Mouse (Mus musculus) midbrain, embryonic 10.5 days (tissue): ENCODE results near the gene Tmem174. TPM values are rescaled to one million over a fixed set of nuclear protein-coding genes. Genes with fewer than 3 reads are reported as not detected.

Experiments used
- DNase-seq: peaks from one replicate; pipeline ENCODE4 v3.0.0-alpha.2; 2017; ENCODE audit warnings: low spot score
- H3K27ac ChIP-seq: fragments of 300-500 bp; sonication (generic); replicated peaks from 2 replicates; pipeline ENCODE4 v1.5.1; 2016; ENCODE audit warnings: mild to moderate bottlenecking
- H3K27me3 ChIP-seq: fragments of 300-500 bp; sonication (generic); 2 replicates; pipeline ENCODE4 v1.6.1; 2016; ENCODE audit warnings: low read depth, mild to moderate bottlenecking; ENCODE audit not compliant: poor library complexity, severe bottlenecking
- H3K36me3 ChIP-seq: fragments of 300-500 bp; sonication (generic); 2 replicates; pipeline ENCODE4 v1.6.1; 2016; ENCODE audit warnings: mild to moderate bottlenecking, moderate library complexity
- H3K4me1 ChIP-seq: fragments of 300-500 bp; sonication (generic); 2 replicates; pipeline ENCODE4 v1.6.1; 2016
- H3K4me3 ChIP-seq: fragments of 300-500 bp; sonication (generic); 2 replicates; pipeline ENCODE4 v1.5.1; 2016; ENCODE audit warnings: mild to moderate bottlenecking, moderate library complexity
- H3K9me3 ChIP-seq: fragments of 300-500 bp; sonication (generic); replicated peaks from 2 replicates; pipeline ENCODE4 v1.6.1; 2016; ENCODE audit warnings: mild to moderate bottlenecking
- WGBS: fragments of 180-500 bp; shearing (Covaris S2); methylation state at CpG from one replicate; pipeline ENCODE4 v1.1.7; 2016; 5-methylcytosine and 5-hydroxymethylcytosine counted together
- polyA plus RNA-seq: library from polyadenylated mRNA; unstranded; fragments of >200 nt; fragmentation: Nextera tagmentation; extraction: Ambion mirVana; gene quantifications from 2 replicates; pipeline ENCODE4 v1.2.1, GENCODE M21; 2016

Gene Tmem174
- 0.05 TPM in 1 of 2 replicates, not detected in the other for polyA plus RNA-seq

DNA sequence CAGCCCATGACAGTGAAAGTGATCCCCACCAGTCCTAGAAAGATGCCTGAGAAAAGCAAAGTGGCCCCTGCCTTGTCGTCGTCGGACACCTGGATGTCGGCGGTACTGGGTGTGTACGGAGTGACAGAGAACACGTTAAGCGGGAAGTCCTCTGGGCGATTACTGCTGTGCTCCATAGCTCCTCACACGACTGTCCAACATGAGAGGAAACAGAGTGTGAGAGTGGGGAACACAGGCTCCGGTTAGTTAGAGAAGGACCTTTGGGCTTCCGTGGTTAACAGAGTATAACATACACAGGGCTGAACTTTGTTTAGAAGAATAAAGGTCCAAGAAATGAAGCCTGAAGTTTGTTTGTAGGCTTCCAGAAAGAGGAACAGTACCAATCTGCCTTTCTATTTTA is at the start of gene Tmem174:
Tmem174 (minus strand) TSS at position 266 of the 400 bp plus-strand sequence.
- no peaks in the 10 kb centered on the region for H3K4me1 ChIP-seq
- H3K4me3 ChIP-seq = no peak within 1 kb of the TSS
- H3K27ac ChIP-seq = no peak within 1 kb of the TSS
- DNase-seq = no peak
- 0 out of 2 replicates have a peak, but pooled peaks cover 11% of the 10 kb centered on the region for H3K27me3 ChIP-seq
- H3K36me3 ChIP-seq = no peaks in the 10 kb centered on the region
- no peaks in the 10 kb centered on the region for H3K9me3 ChIP-seq
- 91% methylated on average over 12 of the region's 12 CpGs for WGBS

DNA sequence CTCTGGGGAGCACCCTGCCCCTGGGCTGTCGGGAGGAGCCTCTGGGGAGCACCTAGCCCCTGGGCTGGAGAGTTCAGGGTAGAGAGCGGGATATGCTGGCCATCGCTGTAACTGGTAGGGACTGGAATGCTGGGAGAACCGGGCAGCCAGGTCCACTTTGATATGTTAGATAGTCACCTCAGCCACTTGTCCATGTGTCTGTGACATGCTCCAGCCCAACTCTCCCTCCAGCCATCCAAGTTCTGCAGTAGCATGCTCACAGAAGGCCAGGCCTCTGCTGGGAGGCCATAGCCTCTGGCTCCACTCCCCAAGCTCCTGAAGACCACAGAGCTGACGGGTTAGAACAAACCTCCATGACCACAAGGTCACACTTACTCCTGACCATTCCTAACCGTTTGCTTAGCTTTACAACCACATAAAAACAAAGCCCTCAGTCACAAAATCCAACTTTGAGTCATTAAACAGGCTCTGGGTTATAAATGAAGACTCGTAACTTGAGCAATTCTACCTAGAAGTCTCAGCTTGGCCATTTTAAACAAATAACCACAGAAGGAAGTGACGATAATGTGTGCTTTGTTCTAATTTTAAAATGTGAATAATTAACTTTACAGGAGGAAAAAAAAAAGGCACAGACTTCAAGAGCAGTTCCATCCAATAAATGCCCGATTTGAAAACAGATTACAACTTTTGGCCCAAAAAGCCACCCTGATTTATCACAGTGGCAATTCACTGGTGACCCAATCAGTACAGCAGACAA is 47.1 kb upstream of the Tmem174 start:
- DNase-seq = no peak
- WGBS = 87% methylated on average over 9 of the region's 9 CpGs
- no peak overlapping the region for H3K27ac ChIP-seq
- H3K9me3 ChIP-seq = no peaks in the 10 kb centered on the region
- no peak overlapping the region for H3K4me3 ChIP-seq
- no peaks in the 10 kb centered on the region for H3K27me3 ChIP-seq
- peaks cover 16% of the 10 kb centered on the region for H3K4me1 ChIP-seq
- H3K36me3 ChIP-seq = no peaks in the 10 kb centered on the region

DNA sequence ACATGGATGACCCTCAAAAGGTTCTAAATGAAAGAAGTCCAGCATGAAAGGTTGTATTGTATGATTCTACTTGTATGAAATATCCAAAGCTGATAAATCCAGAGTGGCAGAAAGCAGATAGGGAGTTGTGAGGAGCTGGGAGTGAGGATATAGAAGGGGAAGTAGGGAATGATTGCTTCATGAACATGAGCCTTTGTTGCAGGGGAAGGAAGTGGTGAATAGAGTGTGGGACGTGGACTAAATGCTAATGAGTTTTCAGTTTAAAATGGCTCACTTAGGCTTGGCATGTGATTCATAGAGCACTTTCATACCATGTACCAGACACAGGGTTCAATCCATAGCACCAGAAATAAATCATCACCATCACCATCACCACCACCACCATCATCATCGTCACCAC is 46.2 kb upstream of the Tmem174 start:
- H3K4me3 ChIP-seq = no peak overlapping the region
- peaks cover 16% of the 10 kb centered on the region for H3K4me1 ChIP-seq
- no peaks in the 10 kb centered on the region for H3K36me3 ChIP-seq
- H3K27ac ChIP-seq = no peak overlapping the region
- no peaks in the 10 kb centered on the region for H3K9me3 ChIP-seq
- DNase-seq = no peak
- H3K27me3 ChIP-seq = no peaks in the 10 kb centered on the region
- 93% methylated on average over 2 of the region's 2 CpGs for WGBS

DNA sequence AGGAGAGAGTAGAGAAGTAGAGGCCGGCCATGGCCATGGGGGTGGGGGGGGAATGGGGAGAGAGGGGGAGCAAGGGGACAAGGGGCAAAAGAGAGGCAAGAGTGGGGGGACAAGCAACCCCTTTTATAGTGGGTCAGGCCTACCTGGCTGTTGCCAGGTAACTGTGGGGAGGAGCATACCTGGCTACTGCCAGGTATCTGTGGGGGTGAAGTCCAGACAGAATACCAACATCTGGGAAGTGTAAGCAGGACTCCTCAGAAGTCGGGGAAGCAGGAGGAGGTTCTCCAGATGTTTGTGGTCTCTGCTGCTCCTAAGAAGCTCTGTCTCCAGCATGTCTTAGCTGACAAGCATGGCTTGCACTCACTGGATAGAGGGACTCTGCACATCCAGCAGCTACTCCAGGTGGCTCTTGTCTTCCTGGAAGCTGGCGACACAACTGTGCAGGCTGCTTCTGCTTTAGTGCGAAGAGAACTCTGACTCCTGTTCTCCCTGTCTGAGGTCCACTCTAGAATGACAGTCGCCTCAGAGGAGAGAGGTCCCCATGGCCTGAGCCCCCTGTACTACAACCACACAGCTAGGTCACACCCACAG is 43.4 kb upstream of the Tmem174 start:
- Histone ChIP-seq H3K36me3 (no peaks in the 10 kb centered on the region), H3K27ac (no peak overlapping the region), H3K9me3 (no peaks in the 10 kb centered on the region), H3K27me3 (no peaks in the 10 kb centered on the region), H3K4me3 (no peak overlapping the region), H3K4me1 (peaks cover 6% of the 10 kb centered on the region; the same call in 1 of the 2 replicates)
- WGBS = 91% methylated on average over 5 of the region's 5 CpGs
- DNase-seq = no peak

DNA sequence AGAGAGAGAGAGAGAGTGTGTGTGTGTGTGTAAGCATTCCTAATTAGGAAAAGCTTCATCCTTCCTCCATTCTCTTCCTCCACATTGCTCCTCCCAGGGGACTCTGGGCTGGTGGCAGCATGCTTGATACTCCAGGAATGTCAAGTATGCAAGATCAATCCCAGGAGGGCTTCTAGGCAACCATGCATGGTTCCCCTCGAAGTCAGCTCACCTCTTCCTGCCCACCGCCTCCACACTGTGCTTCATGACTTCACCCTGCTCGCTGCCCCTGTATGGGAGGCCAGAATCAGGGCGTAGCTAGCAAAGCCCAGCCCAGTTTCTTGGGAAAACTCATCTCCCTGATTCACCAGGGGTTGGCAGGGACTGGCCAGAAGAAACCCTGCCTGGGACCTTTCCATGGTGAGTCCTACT is 42.4 kb upstream of the Tmem174 start:
- no peak for DNase-seq
- Histone ChIP-seq H3K36me3 (no peaks in the 10 kb centered on the region), H3K27ac (no peak overlapping the region), H3K4me3 (no peak overlapping the region), H3K27me3 (no peaks in the 10 kb centered on the region), H3K4me1 (peaks cover 6% of the 10 kb centered on the region; the same call in 1 of the 2 replicates), H3K9me3 (no peaks in the 10 kb centered on the region)
- WGBS = 53% methylated on average over 4 of the region's 4 CpGs

DNA sequence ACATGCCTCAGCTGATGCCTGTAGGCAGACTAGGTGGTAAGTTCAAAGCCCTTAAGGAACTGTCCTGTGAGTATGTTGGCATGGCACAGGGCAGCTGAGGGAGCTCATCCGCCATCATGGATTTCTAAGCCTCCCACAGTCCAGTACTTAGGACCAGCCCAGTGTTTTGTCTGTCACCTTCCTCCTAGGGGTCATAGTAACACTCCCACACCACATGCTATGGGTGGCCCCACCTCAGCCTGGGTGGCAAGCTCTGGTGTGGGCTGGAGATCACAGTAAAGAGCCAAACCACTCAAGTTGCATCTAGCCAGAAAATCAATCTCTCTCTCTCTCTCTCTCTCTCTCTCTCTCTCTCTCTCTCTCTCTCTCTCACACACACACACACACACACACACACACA is 42.0 kb upstream of the Tmem174 start:
- no peak overlapping the region for H3K4me3 ChIP-seq
- H3K27ac ChIP-seq = no peak overlapping the region
- no peak for DNase-seq
- no peaks in the 10 kb centered on the region for H3K36me3 ChIP-seq
- no peaks in the 10 kb centered on the region for H3K27me3 ChIP-seq
- WGBS = 79% methylated on average over 1 of the region's 1 CpGs
- peaks cover 6% of the 10 kb centered on the region; the same call in 1 of the 2 replicates for H3K4me1 ChIP-seq
- H3K9me3 ChIP-seq = no peaks in the 10 kb centered on the region

DNA sequence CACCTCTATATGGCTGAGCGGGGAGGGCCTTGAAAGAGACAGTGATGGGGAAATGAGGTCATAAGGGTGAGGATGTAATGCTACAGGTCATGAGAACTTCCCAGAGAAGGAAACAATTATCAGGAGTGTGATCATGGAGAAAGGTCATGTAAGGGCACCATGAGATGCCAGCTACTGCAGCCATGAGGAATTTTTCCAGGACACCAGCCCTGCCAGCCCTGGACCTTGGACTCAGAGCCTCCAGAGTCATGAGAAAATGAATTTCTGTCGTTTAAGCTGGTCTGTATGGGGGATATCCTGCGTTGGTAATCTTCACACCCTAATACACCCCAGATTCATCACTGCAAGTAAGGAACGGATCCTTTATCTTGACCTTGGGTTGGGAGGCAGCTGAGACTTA is 36.7 kb upstream of the Tmem174 start:
- Histone ChIP-seq H3K9me3 (no peaks in the 10 kb centered on the region), H3K4me1 (no peaks in the 10 kb centered on the region), H3K27ac (no peak overlapping the region), H3K4me3 (no peak overlapping the region), H3K27me3 (no peaks in the 10 kb centered on the region), H3K36me3 (no peaks in the 10 kb centered on the region)
- no peak for DNase-seq
- WGBS = 86% methylated on average over 4 of the region's 4 CpGs

DNA sequence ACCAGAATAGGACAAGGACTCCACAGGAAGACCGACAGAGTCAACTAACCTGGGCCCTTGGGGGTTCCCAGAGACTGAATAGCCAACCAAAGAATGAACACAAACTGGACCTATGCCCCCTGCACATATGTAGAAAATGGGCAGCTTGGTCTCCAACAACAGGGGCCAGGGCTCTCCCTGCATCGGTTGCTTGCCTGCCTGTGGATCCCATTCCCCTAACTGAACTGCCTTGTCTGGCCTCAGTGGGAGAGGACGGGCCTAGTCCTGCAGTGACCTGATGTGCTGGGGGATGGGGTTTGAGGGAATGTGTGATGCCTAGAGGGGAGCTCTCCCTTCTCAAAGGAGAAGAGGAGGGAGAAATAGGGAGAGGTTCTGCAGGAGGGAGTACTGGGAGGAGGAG is 32.1 kb upstream of the Tmem174 start:
- no peak overlapping the region for H3K4me3 ChIP-seq
- no peak overlapping the region for H3K27ac ChIP-seq
- H3K36me3 ChIP-seq = no peaks in the 10 kb centered on the region
- H3K4me1 ChIP-seq = no peaks in the 10 kb centered on the region
- H3K9me3 ChIP-seq = no peaks in the 10 kb centered on the region
- no peaks in the 10 kb centered on the region for H3K27me3 ChIP-seq
- WGBS = 56% methylated on average over 3 of the region's 3 CpGs
- DNase-seq = no peak

DNA sequence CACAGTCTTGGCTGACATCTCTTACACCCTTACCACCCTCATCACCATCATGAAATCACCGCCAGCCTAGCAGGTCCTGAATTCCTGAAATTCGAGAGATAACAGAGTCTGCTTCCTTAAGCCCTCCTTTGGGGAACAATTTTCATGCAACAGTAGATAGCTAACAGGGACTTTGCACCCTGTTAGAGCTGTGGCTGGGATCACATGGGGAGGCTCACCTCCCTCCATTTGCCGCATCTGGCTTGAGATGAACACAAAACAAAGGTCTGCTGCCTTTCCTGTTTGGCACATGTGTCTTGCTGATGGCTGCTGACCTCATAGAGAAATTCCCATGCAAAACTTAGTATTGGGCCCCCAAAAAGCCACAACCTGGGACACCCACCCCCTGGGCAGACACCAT is 30.1 kb upstream of the Tmem174 start:
- H3K4me1 ChIP-seq = no peaks in the 10 kb centered on the region
- H3K9me3 ChIP-seq = 0 out of 2 replicates have a peak, but pooled peaks cover 4% of the 10 kb centered on the region
- WGBS = 75% methylated on average over 3 of the region's 3 CpGs
- no peak overlapping the region for H3K27ac ChIP-seq
- no peaks in the 10 kb centered on the region for H3K36me3 ChIP-seq
- no peak overlapping the region for H3K4me3 ChIP-seq
- no peaks in the 10 kb centered on the region for H3K27me3 ChIP-seq
- no peak for DNase-seq

DNA sequence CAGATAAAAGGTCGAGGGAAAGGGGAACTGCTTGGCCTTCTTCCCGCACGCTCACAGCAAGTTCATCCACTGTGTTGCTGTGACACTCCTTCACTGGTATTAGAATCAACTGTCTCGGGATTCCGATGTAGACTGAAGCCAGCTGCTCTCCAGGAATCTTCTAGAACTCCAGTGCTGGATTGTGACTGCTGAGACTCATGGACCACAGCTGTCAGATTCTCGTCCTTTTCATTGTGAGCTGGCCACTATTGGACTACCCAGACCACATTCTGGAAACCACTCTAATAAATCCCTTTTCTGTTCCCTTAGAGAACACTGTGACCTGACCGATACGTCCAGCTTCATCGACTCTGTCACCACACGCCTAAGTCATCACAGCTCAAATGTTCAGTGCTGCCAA is 28.0 kb upstream of the Tmem174 start:
- Histone ChIP-seq H3K4me3 (no peak overlapping the region), H3K27ac (no peak overlapping the region), H3K4me1 (no peaks in the 10 kb centered on the region), H3K9me3 (peaks cover 4% of the 10 kb centered on the region; the same call in 1 of the 2 replicates), H3K27me3 (no peaks in the 10 kb centered on the region), H3K36me3 (no peaks in the 10 kb centered on the region)
- DNase-seq = no peak
- WGBS = 91% methylated on average over 10 of the region's 10 CpGs

DNA sequence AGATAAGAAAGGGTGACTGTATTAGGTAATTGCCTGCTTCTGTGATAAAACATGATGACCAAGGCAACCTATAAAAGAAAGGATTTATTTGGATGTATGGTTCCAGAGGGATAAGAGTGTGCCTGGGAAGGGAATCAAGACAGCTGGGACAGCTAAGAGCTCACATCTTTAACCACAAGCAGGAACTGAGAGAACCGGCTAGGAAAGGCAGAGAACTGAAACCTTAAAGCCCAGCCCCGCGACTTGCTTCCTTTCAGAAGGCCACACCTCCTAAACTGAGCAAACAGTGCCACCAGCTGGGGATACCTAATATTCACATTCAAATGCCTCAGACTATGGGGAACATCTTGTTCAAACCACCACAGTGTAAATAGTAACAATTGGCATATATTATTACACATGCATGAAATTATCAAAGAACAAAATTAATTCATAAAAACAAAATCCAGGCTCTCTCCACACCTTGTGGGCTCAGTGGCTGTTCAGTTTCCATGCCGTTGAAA is 25.0 kb upstream of the Tmem174 start:
- DNase-seq = no peak
- 83% methylated on average over 4 of the region's 4 CpGs for WGBS
- no peak overlapping the region for H3K4me3 ChIP-seq

DNA sequence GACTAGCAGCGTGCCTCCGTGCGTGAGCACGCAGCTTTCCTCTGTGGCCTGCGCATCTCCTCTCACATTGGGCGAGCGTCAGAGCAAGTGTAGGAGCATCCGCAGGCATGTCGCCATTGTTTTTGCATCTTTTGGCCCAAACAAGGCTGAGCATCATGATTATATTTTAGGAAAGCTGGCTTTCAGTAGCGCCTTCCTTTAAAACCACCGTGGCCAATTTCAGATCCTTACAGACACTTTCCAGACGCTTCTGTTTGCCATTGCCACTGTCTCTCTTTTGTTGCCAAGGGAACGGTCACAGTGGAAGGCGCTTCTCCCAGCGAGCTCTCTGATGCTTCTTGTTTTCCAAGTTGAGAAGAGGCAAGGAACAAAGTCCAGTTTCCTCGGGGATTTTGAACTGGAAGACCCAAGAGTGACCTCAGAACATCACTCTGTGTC is 18.8 kb upstream of the Tmem174 start:
- peaks cover 6% of the 10 kb centered on the region; the same call in 1 of the 2 replicates for H3K4me1 ChIP-seq
- H3K9me3 ChIP-seq = no peaks in the 10 kb centered on the region
- H3K27me3 ChIP-seq = no peaks in the 10 kb centered on the region
- no peak overlapping the region for H3K27ac ChIP-seq
- DNase-seq = no peak
- H3K4me3 ChIP-seq = no peak overlapping the region
- H3K36me3 ChIP-seq = no peaks in the 10 kb centered on the region
- 86% methylated on average over 16 of the region's 16 CpGs for WGBS

More for the DNA sequence above, 25.0 kb upstream of the Tmem174 start:
- Histone ChIP-seq H3K9me3 (peaks cover 4% of the 10 kb centered on the region; the same call in 1 of the 2 replicates), H3K36me3 (no peaks in the 10 kb centered on the region), H3K27ac (no peak overlapping the region), H3K4me1 (no peaks in the 10 kb centered on the region), H3K27me3 (no peaks in the 10 kb centered on the region)

DNA sequence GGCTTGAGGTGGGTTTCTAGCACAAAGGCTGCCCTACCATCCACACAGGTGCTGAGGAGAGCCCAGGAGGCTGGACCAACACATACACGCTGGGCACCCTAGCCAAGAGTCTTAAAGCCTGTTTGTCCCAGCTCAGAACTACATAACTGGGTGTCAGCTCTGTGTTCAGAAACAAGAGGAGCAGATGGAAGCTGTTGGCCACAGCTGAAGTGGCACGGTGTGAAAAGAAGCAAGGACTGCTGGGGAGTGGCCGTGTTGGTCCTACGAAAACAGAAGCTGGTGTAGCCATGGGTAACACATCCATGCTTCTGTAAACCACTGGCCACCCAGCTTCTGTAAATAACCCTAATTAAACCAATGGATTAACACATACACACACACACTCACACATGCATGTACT is 18.1 kb upstream of the Tmem174 start:
- Histone ChIP-seq H3K4me3 (no peak overlapping the region), H3K27ac (no peak overlapping the region), H3K9me3 (no peaks in the 10 kb centered on the region), H3K36me3 (no peaks in the 10 kb centered on the region), H3K4me1 (peaks cover 6% of the 10 kb centered on the region; the same call in 1 of the 2 replicates), H3K27me3 (no peaks in the 10 kb centered on the region)
- no peak for DNase-seq
- WGBS = 94% methylated on average over 4 of the region's 4 CpGs
